Mouse (Mus musculus) sigmoid colon, adult 10 weeks (tissue): Measurements from ENCODE around the gene Atg2b. TPM values are rescaled to one million over a fixed set of nuclear protein-coding genes. Genes with fewer than 3 reads are reported as not detected.

ENCODE experiments used
- polyA plus RNA-seq: library from polyadenylated mRNA; stranded (reverse); fragments of 350-450 nt; fragmentation: Illumina TruSeq; extraction: RNeasy Lipid Tissue Mini Kit (QIAGEN cat#74804); gene quantifications from one replicate; pipeline ENCODE4 v1.2.3, GENCODE M21; 2014; ENCODE audit warnings: low read depth, low replicate concordance

Gene Atg2b
- 10.5 TPM for polyA plus RNA-seq

DNA sequence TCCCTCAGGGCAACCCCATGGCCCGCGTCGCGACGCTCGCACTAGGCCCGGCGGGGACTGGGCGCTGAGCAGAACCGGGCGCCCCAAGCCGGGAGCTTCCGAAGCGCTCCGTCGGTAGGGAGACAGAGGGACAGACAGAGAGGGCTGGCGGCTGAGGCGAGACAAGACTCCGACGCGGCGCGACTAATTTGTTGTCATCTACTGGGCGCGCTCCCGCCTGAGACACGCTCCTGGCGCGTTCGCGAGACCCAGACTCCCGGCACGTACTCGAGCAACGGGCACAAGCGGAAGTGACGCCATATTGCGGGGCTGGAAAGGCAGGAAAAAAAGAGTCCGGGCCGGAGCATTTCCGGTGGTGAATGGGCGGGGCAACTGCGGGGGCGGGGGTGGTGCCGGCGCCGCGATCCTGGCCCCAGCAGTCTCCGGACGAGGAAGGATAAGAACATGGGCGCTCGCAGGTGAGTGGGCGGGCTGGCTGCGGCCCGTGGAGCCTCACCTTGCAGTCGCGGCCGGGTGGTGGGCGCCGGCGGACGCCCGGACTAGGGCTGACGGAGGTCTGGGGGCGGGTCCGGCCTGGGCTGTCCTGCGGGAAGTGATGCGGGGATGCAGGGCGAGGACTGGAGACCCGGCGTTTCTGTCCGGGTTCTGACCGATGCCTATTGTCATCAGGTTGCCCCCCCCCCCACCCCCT lies at the start of gene Atg2b:
Gene Atg2b (minus strand): TSS at position 211 of the 691 bp plus-strand sequence.

DNA sequence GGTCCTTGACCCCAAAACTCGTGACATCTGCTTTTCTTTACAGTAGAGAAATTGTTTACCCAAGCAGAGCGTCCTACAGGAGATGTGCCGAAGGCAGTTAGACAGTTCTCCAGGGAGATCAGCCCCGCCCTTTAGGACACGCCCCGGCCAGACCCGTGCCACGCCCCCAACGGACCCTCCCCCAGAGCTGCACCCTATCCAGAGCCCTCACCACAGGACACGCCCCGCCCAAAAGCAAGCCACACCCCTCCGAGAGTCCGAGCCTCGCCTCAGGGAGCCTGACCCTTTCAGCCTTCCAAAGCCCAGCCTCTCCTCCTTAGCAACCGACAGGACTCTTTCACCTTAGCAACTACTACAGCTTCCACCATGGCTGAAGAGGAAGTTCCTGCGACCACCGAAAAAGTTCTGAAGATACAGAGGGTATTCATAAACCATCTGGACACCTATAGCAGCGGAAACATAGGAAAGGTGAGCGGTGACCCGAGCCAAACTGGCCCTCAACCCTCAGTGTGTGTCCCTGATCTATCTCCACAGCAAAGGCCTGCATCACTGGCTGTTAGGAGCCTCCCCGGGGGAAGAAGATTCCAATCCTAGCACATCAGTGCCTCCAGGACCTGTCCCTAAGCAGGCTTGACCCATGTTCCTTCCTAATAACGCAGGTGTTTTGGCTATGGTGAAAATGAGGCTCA lies 20.9 kb upstream of the Atg2b start, which contains the start of gene Ak7:
Gene Ak7 (plus strand): TSS at position 178 of the 689 bp plus-strand sequence.

DNA sequence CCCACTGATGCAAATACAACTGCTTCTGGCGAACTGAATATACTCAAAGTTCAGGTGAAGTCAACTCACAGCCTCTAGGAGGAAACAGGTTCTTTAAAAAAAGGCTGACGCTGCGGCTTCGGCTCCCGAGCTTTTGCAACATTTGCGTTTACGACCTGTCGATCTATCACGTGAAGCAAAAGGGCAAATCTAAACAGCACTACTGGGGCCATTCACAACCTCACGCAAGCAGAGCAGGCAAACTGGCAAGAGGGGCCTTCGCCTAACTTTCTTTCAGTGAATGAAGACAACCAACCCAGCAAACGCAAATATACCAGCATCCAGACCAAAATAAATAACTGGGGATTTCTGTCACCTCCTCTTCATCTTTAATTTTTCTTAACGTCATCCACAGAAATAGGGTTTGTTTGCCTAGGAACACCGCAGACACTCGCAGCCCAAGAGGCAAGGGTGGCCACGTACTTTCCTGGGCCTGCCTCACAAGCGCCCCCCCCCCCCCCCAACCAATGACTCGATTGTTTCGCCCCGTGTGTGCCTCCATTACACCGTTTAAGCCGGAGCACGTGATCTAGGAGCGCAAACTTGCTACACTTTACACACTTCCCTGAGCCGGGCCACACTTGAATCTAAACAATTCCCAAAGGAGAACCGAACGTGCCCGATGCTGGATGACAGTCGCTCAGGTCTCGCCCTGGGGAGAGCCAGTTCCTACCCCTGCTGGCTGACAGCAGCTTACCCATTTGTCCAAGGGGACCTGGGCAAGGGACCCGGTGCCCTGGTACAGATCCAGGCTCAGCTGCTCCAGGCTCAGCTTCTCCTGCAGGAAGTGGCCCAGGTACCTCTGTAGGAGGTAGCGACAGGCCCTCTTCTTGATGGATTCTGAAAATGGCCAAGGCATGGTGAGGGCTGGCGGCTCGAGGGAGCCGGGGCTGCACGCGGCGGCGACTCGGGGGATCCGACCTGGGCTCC lies 794 bp downstream of the Atg2b start, which contains the start of gene Gskip:
Gene Gskip (plus strand): TSS at position 897 of the 969 bp plus-strand sequence.

DNA sequence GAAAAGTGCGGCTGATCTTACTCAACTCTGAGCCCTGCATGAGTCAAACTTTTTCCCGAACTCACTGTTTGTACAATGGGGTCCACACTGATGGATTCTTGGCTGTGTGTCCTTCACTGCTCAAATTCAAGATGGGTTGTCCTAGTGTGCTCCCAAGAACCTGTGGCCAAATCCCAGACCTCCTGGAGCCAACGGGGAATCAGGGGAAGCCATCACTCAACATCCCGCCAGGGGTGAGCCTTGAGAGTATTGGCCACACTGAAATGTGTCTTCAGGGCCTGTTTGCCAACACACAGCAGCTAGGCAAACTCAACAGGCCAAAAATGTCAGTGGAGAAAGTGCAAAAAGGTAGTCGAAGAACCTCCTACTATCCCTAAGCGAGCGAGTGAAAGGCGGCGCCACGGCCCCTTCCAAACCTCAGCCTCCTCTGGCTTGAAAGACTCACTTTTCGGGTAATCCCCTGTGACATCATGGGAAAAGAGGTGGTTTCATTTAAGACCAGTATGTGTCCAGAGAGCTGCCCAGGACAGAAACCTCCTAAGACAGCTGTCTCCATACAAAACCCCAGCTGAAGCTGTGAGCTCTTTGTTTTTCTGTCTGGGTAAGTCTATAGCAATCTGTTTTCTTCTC lies 82.3 kb downstream of the Atg2b start, which contains the start of gene Bdkrb1:
Gene Bdkrb1 (plus strand): TSS at position 505 of the 630 bp plus-strand sequence.

Other genes with a start within 250 kb of the Atg2b start
- 1.0 TPM for gene D430019H16Rik, start 231.4 kb downstream of the Atg2b start, polyA plus RNA-seq
- gene Bdkrb2, start 122.0 kb downstream of the Atg2b start, polyA plus RNA-seq, result 3.5 TPM
- not detected for gene Bdkrb1, start 82.1 kb downstream of the Atg2b start, polyA plus RNA-seq
- 37.4 TPM for gene Gskip, start 382 bp downstream of the Atg2b start, polyA plus RNA-seq
- 0.63 TPM for gene Ak7, start 20.8 kb upstream of the Atg2b start, polyA plus RNA-seq
- 603 TPM for gene Papola, start 99.5 kb upstream of the Atg2b start, polyA plus RNA-seq